Mouse (Mus musculus): ENCODE results near the gene Adam10.

DNA sequence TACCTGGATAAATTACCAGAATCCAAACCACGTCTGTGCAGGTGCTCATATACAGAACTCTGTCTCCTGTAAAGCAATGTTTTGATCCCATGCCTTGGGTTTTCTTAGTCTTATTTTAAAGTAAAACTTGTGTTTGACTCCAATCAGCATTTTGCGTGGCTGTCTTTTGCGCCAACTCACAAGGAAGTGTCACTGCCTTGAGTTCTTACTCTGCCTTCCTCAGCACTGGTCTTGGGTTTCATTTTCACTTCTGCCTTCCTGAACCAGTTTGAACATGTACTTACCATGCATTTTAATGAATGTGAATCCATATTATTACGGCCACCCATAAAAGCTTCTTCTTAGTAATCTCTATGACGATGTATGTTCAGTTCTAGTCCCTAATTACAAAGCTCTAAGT, 82.2 kb downstream of the Adam10 start:
- TF ChIP-seq CTCF (IDR thresholded peaks at IDR 0.05; ENCODE audit: borderline replicate concordance, insufficient read depth, low read depth, low read length) (no peak), POLR2A (IDR thresholded peaks at IDR 0.05; ENCODE audit: borderline replicate concordance, insufficient read depth, low read length) (no peak)

All from cerebellum, adult 2 months (tissue).